ENCODE assay signal across 36 mouse cellular contexts in genomic region chr7:82147151-82147550, GRCm38 (mm10). TPM values are rescaled to one million over a fixed set of nuclear protein-coding genes. Genes with fewer than 3 reads are reported as not detected.
"Had no signal": no experiment of that assay in that cellular context is flagged by ENCODE, and none has a peak within 500 bp of the region (broad histone marks: within the 10 kb centered on the region; RNA-seq: fewer than 3 reads in every experiment).

No protein-coding gene starts in this region.

- H3K4me3 ChIP-seq: limb, embryonic 10.5 days; limb, embryonic 12.5 days; limb, embryonic 13.5 days; limb, embryonic 15.5 days; liver, embryonic 12.5 days; liver, embryonic 13.5 days; liver, embryonic 15.5 days; lung, embryonic 15.5 days; megakaryocyte, embryonic 14.5 days; midbrain, embryonic 10.5 days; midbrain, embryonic 12.5 days; midbrain, embryonic 13.5 days; midbrain, embryonic 15.5 days; myocyte; neural tube, embryonic 12.5 days had no signal

- H3K27ac ChIP-seq: limb, embryonic 10.5 days; limb, embryonic 12.5 days; limb, embryonic 13.5 days; limb, embryonic 15.5 days; liver, embryonic 12.5 days; liver, embryonic 13.5 days; liver, embryonic 14.5 days; liver, embryonic 15.5 days; lung, embryonic 15.5 days; macrophage; midbrain, embryonic 10.5 days; midbrain, embryonic 12.5 days; midbrain, embryonic 13.5 days; midbrain, embryonic 15.5 days; neural tube, embryonic 12.5 days had no signal

- DNase-seq: left cerebral cortex, postnatal 4 days; liver; liver, embryonic 13.5 days; liver, postnatal 0 days; lung, adult 18-20 months; lung, adult 2 months; lung, embryonic 14.5 days; lung, postnatal 10 days; lung, postnatal 14 days; lung, postnatal 36 days; lung, postnatal 4 days; midbrain, embryonic 14.5 days had no signal

- H3K9ac ChIP-seq: limb, embryonic 12.5 days; limb, embryonic 13.5 days; limb, embryonic 15.5 days; liver, embryonic 12.5 days; liver, embryonic 13.5 days; liver, embryonic 14.5 days; liver, embryonic 15.5 days; liver, postnatal 0 days; lung, embryonic 14.5 days; lung, embryonic 15.5 days; midbrain, embryonic 12.5 days; midbrain, embryonic 13.5 days; midbrain, embryonic 15.5 days; neural tube, embryonic 12.5 days had no signal

- H3K36me3 ChIP-seq: limb, embryonic 10.5 days; limb, embryonic 12.5 days; limb, embryonic 13.5 days; limb, embryonic 15.5 days; liver, embryonic 12.5 days; liver, embryonic 13.5 days; liver, embryonic 15.5 days; lung, embryonic 15.5 days; midbrain, embryonic 10.5 days; midbrain, embryonic 12.5 days; midbrain, embryonic 13.5 days; midbrain, embryonic 15.5 days; neural tube, embryonic 12.5 days had no signal

- ATAC-seq: liver, embryonic 12.5 days; liver, postnatal 0 days; lung, postnatal 0 days; midbrain, embryonic 13.5 days; midbrain, embryonic 15.5 days; midbrain, embryonic 16.5 days had no signal

- H3K4me1 ChIP-seq: limb, embryonic 12.5 days; limb, embryonic 13.5 days; limb, embryonic 15.5 days; liver, embryonic 12.5 days; liver, embryonic 13.5 days; liver, embryonic 15.5 days; lung, embryonic 15.5 days; megakaryocyte, embryonic 14.5 days; midbrain, embryonic 10.5 days; midbrain, embryonic 12.5 days; midbrain, embryonic 13.5 days; midbrain, embryonic 15.5 days; neural tube, embryonic 12.5 days had no signal

- H3K27me3 ChIP-seq: limb, embryonic 12.5 days; limb, embryonic 13.5 days; limb, embryonic 15.5 days; liver, embryonic 12.5 days; liver, embryonic 13.5 days; liver, embryonic 15.5 days; lung, embryonic 15.5 days; megakaryocyte, embryonic 14.5 days; midbrain, embryonic 12.5 days; midbrain, embryonic 13.5 days; midbrain, embryonic 15.5 days; neural tube, embryonic 12.5 days had no signal

- H3K4me2 ChIP-seq: limb, embryonic 12.5 days; limb, embryonic 13.5 days; limb, embryonic 15.5 days; liver, embryonic 11.5 days; liver, embryonic 12.5 days; liver, embryonic 13.5 days; liver, embryonic 15.5 days; lung, embryonic 14.5 days; lung, embryonic 15.5 days; midbrain, embryonic 11.5 days; midbrain, embryonic 12.5 days; midbrain, embryonic 13.5 days; midbrain, embryonic 15.5 days; neural tube, embryonic 12.5 days had no signal

- H3K9me3 ChIP-seq: limb, embryonic 10.5 days; limb, embryonic 12.5 days; limb, embryonic 13.5 days; limb, embryonic 15.5 days; liver, embryonic 12.5 days; liver, embryonic 13.5 days; liver, embryonic 15.5 days; lung, embryonic 15.5 days; midbrain, embryonic 10.5 days; midbrain, embryonic 12.5 days; midbrain, embryonic 13.5 days; midbrain, embryonic 15.5 days; neural tube, embryonic 12.5 days had no signal

RNA-seq across cellular contexts. Expression of gene Sh3gl3, which starts 26.5 kb away (rescaled TPM):
- total RNA-seq: liver, adult 2 months; megakaryocyte progenitor cell, adult 5-6 weeks; megakaryocyte-erythroid progenitor cell, adult 5-6 weeks; monocyte, adult 5-6 weeks had no signal
- polyA plus RNA-seq: liver, adult 2 months; macrophage had no signal
